Mouse (Mus musculus) stomach, postnatal 0 days (tissue): ENCODE data around the gene Ddb1.
A peak's percentile ranks its signal among the peaks of the same experiment; 100 is the strongest.

Source experiments
- CTCF ChIP-seq: IDR thresholded peaks from 2 replicates; pipeline ENCODE4 v1.5.1; 2016; ENCODE audit warnings: antibody characterized with exemption, low read depth, mild to moderate bottlenecking, moderate library complexity
- EP300 ChIP-seq: optimal IDR thresholded peaks from 2 replicates; pipeline ENCODE3; 2016; ENCODE audit warnings: antibody characterized with exemption

DNA sequence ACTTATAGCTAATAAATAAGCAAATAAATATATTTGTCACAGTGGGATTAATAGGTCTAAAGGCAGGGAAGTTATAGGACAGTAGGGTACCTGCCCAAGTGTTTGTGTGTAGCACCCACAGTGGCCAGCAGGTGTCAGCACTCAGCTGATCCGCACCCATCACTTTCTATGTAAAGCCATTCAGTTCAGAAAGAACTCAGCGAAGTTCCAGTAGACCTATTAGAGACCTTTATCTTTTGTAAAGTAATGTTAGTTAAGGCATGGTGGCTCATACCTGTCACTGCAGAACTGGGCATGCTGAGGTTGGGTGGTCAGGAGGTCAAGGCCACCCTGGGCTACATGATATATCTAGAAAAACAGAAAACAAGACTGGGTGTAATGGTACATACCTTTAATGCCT lies 60.4 kb downstream of the Ddb1 start:
- TF ChIP-seq CTCF (peak; percentile 89), EP300 (no peak)
